Mouse (Mus musculus) adrenal gland, postnatal 4 days (tissue): ENCODE results near the gene Fkbp9. TPM values are rescaled to one million over a fixed set of nuclear protein-coding genes. Genes with fewer than 3 reads are reported as not detected.
A peak's percentile ranks its signal among the peaks of the same experiment; 100 is the strongest.

ENCODE experiments used
- DNase-seq, 2 experiments: peaks; one replicate each; pipeline ENCODE4 v3.0.0; 2021 to 2022; ENCODE audit warnings: low spot score in 2 of 2, mixed read lengths in 2 of 2
- long read RNA-seq, 2 experiments: library from polyadenylated mRNA; stranded (forward); transcript quantifications; one replicate each; pipeline ENCODE4 v2.0.0; 2021
- total RNA-seq, 2 experiments: library from RNA; stranded (reverse); gene quantifications; 2 replicates each; pipeline ENCODE4 v1.2.3; 2021

Gene Fkbp9
- 100 to 1,000 TPM; 108 to 112 TPM for total RNA-seq
- long read RNA-seq, experiment 1, transcript Fkbp9-201 (10 exons, 3,009 nt) = major isoform, 140 of 165 reads
- long read RNA-seq, experiment 1, partial matches to known transcripts = 22 of 165 reads
- long read RNA-seq, experiment 1, other reads (novel, unspliced or antisense) = 3 of 165 reads
- long read RNA-seq, experiment 2, transcript Fkbp9-201 (10 exons, 3,009 nt) = major isoform, 407 of 448 reads
- long read RNA-seq, experiment 2, partial matches to known transcripts = 30 of 448 reads
- long read RNA-seq, experiment 2, other reads (novel, unspliced or antisense) = 11 of 448 reads

GRCm38 (mm10) chr6:56831697-56832406 is at the start of gene Fkbp9:
Gene Fkbp9, plus strand, starts transcription at chr6:56832059.
- DNase-seq = peak; percentile 66 to 69

- DNase-seq = no peak
These were observed 48.1 kb upstream of the Fkbp9 start for GRCm38 (mm10) chr6:56783561-56784272.

- DNase-seq = no peak
These were observed 46.8 kb upstream of the Fkbp9 start for GRCm38 (mm10) chr6:56785068-56785467.

GRCm38 (mm10) chr6:56787668-56788067 is 44.2 kb upstream of the Fkbp9 start:
- no peak for DNase-seq

- DNase-seq = no peak
These were observed 42.5 kb upstream of the Fkbp9 start for GRCm38 (mm10) chr6:56789336-56789735.

GRCm38 (mm10) chr6:56794834-56795233 is 37.0 kb upstream of the Fkbp9 start:
- DNase-seq = no peak

- DNase-seq = no peak
These were observed 35.6 kb upstream of the Fkbp9 start for GRCm38 (mm10) chr6:56796232-56796631.

GRCm38 (mm10) chr6:56796668-56797141 is 35.2 kb upstream of the Fkbp9 start:
- peak in 1 of 2 experiments; percentile 6 for DNase-seq

- peak; percentile 84 to 91 for DNase-seq
These were observed 34.3 kb upstream of the Fkbp9 start, which contains the start of gene Kbtbd2 for GRCm38 (mm10) chr6:56797311-56798151. Gene Kbtbd2, minus strand, starts transcription at chr6:56797813.

- DNase-seq = no peak
These were observed 33.8 kb upstream of the Fkbp9 start for GRCm38 (mm10) chr6:56798152-56798465.

- no peak for DNase-seq
These were observed 26.8 kb upstream of the Fkbp9 start for GRCm38 (mm10) chr6:56805026-56805425.

- DNase-seq = no peak
These were observed 25.7 kb upstream of the Fkbp9 start for GRCm38 (mm10) chr6:56806195-56806594.

GRCm38 (mm10) chr6:56808656-56809055 is 23.2 kb upstream of the Fkbp9 start:
- no peak for DNase-seq

- DNase-seq = no peak
These were observed 18.5 kb upstream of the Fkbp9 start for GRCm38 (mm10) chr6:56813332-56813731.

GRCm38 (mm10) chr6:56818436-56819123 is 13.3 kb upstream of the Fkbp9 start:
- no peak for DNase-seq

GRCm38 (mm10) chr6:56819124-56819487 is 12.8 kb upstream of the Fkbp9 start:
- no peak for DNase-seq

GRCm38 (mm10) chr6:56825657-56826056 is 6.2 kb upstream of the Fkbp9 start:
- no peak for DNase-seq

GRCm38 (mm10) chr6:56832407-56832796 is 543 bp downstream of the Fkbp9 start:
- peak in 1 of 2 experiments; percentile 5 for DNase-seq

- DNase-seq = no peak
These were observed 971 bp downstream of the Fkbp9 start for GRCm38 (mm10) chr6:56832830-56833229.

- DNase-seq = no peak
These were observed 2.9 kb downstream of the Fkbp9 start for GRCm38 (mm10) chr6:56834769-56835168.
